Mouse (Mus musculus) layer of hippocampus, adult 9-11 months (tissue): ENCODE data around the gene Islr2.

Experiments used
- DNase-seq: peaks from one replicate; pipeline ENCODE4 v3.0.0; 2022

The Islr2 gene

DNA sequence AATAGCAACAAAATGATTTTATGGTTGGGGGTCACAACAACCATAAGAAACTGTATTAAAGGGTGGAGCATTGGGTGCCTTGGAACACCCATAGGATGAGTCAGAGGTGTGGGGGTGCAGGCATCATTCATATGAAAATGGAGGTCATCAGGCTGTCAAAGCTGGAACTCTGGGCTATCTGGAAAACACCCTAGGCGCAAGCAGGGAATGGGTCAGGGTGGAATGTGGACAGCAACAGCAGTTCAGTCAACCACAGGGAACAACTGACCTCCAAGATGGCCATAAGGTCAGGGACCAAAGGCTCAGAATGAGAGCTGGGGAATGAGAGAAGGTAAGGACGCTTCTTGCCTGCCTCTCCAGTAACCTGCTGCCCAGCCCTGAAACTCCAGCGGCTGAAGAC is 14.4 kb upstream of the Islr2 start:
- no peak for DNase-seq

DNA sequence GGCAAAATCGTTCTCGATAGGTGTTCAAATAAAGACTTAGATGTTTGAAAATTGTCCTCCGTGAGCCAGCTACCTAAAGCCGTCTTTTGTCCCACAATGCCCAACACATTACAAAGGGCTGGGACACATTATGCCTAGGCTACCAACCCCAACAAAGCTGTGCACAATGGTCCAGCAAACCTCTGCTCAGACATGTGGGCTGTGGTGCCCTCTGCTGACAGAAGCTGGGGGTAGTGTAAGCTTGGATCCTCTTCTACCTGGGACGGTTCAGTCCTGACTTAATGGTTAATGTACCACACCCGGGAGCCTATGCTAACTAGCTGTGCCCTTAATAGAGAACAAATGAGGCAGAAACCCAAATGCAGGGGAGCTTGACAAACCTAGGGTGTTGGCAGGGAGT is 12.3 kb upstream of the Islr2 start:
- DNase-seq = no peak

DNA sequence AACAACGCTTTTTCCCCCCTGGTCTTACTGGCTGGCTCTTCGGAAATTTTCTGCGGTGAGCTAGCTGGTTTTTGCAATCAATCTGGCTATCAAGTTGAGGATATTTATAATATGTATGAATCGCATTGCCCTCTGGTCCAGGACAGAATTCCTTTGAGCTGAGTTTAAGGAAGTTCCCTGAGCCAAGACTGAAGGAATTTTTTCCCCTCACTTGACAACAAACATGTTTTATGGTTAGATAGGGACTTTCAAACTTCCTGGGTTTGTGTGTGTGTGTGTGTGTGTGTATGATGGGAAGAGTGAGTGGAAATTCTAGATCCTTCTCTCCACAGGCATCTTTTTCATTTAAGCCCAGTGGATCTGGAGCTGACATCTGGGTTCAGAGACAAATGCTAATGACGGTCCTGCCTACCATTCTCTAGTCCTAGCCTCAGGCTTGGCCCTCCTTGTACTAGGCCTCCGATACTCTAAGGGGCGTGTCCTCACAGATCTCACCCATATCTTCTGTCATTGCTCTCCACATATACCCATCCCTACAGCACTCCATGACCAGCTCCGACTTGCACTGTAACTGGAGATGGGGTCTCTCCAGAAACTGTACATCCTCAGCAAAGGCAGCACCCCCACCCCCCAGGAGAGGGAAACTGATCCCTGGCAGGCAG is 10.5 kb upstream of the Islr2 start:
- no peak for DNase-seq

DNA sequence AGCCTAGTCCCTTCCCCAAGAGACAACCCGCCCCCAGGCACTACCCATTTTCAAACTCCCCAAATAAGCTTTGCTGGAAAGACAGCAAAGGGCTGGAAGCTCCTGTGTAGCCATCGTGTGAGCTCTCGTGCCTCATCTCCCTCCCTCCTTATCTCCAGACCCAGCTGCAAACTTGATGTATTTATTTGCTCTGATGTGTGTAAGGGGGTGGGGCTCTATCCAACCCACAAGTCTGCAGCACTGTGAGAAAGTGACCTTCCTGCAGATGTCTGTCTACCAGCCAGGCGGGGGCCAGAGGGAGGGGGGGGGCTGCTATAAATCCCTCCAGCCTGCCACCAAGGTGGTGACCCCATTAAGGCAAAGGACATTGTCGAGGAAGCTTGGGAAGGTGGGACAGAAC is 9.7 kb upstream of the Islr2 start:
- DNase-seq = no peak

DNA sequence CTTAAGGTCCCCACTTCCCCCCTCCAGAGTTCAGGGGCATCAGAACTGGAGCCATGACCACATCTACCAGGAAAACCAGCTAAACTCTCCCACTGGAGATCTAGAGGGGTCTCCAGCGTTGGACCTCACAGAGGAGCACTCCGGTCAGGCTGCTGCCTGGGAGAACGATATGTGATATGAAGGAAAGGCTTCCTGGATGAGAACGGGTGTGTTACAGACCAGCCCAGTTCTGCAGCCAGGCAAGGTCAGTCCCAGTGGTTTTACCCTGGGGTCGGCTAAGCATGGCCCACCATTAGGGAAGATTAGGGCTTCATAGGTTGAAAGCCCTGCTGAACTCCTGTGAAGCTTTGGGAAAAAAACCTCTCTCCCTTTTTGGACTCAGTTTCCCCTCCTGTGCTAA is 9.3 kb upstream of the Islr2 start:
- DNase-seq = no peak

DNA sequence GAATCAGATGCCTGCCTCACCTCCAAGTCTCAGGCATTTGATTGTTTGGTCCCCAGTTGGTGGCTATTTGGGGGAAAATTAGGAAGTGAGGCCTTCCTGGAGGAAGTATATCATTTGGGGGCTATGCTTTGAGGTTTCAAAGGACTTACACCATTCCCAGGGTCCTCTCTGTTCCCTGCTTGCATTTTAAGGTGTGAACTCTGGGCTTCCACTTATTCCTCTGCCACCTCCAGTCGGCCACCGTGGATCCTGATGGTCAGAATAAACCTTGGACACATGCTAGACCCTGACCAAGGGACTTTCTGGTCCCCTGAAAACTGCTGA is 6.1 kb upstream of the Islr2 start:
- DNase-seq = no peak

DNA sequence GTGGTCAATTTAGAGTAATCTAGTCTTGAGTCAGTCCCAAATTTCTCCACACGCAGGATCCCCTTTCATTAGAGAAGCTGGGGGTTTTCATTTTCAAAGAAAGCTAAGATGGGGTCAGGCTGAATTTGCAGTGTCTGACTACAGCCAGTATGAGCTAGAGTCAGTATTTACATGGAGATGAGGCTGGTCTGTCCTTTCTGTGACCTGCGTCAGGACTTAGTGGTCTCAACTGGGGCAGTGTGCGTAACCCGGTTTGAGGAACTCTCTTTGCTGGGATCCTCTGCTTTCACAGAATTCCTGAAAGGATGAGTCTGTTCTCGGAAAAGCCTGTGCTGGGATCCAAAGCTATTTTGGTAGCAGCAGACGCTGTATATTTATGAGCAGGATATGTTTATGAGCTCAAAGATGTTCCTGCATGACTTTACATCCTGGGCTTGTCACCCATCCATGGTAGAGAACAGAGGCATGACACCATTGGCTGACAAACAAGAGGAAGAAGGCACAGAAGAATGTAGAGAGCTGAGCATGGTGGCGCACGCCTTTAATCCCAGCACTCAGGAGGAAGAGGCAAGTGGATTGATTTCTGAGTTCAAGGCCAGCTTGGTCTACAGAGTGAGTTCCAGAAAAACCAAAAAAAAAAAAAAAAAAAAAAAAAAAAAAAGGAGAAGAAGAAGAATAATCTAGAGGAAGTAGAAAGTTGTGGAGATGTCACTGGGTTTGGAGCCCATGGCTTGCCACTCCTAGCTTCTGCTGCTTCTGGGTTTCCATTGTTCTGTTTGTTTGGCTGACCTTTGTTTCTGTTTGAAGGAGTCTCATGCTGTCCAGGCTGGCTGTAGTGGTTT is 5.6 kb upstream of the Islr2 start:
- DNase-seq = no peak

DNA sequence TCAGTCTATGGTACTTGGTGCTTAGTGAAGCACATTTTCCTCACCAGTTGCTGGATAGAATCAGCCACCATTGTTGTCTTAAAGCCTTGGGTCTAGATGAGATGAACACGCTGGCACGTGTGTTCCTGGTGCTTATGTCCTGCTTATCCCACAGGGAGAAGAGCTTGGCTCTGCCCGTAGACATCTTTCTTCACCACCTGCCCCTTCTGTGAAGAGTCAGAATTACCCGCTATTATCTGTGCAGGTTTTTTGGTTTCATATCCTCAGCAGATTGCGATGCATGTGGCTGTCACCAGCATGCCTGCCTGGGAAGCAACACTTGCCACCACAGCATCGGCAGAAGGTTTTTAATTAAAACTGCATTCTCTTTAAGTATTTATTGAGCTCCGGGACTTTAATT is 1.9 kb upstream of the Islr2 start:
- peak; percentile 62 for DNase-seq

DNA sequence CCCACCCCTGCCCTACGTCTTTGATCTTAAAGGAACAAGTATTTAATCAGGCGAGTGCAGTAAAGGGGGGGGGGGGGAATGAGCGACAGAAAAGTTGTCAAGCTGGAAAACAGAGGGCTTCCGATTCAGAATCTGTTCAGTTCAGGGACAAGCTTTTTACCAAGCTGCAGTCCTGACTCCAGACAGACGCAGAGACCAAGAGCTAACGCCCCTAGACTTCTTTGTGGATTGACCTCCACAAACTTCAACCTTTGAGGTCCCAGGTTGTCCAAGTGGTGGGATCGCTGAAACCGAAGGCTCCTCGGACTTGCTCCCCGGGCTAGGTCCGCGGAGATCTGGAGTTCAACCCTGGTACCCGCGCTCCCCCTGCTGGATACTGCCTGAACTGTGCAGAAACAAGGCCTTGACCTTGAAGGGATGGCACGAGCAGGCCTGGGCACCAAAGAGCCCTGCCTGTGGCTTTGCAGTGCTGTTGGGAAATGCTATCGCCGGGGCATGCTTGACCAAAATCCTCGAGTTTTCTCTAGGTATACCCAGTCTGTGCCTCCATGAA is 405 bp upstream of the Islr2 start:
- DNase-seq = peak; percentile 81

DNA sequence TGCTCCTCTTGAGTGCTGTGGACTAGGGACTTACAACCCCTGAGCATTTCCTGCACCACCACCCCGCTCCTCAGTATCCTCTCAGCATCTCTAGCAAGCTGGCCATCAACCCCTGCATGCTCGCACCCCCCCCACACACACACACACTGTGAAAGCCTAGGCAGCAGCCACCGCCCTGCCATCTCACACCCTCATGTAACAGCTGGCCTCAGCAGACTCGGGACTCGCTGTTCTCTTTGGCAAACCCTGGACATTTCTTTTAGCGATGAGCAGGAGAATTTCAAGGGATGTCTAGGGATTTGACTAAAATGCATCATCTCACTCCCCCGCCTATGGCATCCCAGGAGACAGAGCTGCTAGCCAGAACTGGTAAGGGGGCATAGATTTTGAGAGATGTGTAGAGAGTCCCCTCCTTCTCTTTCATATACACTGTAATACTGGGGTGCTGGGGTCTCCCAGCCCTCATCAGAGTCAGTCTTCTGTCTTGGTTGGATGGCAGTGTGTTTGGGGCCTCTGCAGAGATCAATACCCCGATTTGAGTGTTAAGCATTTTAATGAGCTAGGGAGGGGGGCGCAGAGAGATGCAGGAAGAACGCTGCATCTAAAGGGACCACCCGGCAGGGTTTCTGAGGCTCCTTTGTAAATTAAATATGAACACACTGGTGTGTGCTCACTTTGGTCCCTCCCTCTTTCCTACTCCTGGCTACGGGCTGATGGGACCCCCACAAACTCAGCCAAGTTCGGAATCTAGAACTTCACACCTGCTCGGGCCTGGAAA is 1.3 kb downstream of the Islr2 start:
- no peak for DNase-seq

DNA sequence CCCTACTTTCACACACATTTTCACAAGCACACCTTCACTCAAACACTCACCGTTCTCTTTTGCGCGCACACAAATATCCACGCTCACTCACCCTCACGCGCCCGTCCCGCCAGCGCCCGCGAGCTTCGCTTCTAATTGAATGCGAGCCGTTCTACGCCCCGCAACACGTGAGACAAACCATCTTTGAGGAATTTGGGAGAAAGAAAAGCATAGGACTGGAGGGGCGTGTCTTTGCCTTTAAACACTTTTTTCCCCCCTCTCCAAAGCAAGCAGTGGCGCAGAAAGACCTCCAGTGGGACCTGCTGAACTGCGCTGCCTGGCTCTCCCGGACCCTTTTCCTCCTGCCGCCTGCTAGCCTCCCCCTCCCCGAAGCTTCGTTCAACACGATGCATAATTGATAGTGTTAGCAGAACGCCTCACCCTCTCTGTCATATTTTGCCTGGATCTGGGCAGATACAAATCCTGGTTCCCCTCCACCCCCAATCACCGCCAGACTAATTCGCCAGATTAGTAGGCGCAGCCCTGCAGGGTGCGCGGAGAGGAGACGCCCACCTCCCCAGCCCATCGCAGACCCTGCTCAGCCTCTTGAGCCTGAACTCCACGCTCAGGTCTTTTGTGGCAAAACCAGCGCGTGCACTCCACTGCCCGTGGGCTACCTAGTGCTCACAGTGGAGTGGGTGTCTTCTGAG is 2.1 kb downstream of the Islr2 start:
- DNase-seq = no peak

DNA sequence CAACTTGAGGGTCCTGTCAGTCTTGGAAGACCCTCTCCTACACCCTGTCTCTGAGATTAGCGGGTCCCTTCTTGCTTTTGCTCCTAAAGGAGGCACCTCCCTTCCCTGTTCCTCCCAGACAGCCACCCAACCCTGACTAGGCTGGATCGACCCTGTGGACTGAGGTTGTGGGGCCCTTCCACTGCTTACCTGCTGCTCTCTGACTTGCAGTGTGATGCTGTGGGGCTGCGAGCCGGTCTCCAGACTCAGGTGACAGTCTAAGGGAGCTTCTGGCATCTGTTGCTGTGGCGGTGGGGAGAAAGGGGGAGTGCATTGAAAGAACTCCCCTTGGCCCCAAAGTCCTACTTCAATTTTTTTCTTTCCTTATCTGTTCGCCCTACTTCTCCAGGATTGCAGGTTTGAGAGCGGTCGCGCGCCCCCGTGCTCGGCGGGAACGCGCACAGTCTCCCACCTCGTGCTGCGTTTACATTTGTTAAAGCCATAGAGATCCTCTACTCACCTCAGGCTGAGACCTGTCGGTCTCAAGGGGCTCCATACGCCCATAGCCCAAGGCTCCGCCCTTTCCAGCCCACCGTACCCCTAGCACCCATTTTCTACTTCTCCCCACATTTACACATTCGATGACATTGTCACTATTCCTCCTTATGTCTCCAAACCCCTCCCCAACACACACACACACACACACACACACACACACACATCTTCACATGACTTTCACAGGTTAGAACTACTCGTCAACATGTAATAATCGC is 2.9 kb downstream of the Islr2 start:
- no peak for DNase-seq

DNA sequence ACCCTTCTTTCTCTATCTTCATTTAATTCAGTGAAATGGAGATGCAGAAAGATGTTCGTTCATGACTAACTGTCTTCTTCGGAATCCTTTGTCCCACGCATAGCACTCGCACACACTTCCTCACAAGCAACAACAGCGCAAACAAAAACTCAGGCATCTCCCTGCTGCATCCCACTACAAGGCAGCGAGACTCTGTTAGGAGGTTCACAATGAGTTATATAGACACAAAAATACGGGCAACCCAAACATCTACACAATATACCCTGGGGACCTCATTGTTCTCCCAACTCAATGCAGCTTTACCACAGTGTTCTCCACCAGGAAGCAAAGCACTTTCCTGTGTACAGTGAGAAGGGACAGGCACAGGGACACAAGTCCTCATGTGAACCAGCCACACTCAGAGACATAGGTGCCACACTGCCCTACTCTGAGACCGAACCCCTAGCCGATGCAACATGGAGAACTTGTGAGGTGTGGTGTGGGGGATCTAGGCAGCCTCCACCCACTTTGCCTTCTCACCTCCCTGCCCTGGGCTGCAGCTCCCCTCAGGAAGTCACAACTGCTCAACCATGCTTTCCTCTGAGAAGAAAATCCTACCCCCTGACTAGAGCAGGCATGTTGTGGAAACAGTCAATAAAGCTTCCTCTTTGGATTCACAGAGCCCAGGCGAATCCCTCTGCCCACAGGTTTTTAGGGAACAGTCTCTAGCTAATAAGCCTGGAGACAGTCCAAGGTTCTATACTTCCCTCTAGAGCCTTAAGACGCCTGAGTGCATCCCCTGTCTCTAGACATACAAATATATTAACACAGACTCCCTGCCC is 3.6 kb downstream of the Islr2 start:
- no peak for DNase-seq

DNA sequence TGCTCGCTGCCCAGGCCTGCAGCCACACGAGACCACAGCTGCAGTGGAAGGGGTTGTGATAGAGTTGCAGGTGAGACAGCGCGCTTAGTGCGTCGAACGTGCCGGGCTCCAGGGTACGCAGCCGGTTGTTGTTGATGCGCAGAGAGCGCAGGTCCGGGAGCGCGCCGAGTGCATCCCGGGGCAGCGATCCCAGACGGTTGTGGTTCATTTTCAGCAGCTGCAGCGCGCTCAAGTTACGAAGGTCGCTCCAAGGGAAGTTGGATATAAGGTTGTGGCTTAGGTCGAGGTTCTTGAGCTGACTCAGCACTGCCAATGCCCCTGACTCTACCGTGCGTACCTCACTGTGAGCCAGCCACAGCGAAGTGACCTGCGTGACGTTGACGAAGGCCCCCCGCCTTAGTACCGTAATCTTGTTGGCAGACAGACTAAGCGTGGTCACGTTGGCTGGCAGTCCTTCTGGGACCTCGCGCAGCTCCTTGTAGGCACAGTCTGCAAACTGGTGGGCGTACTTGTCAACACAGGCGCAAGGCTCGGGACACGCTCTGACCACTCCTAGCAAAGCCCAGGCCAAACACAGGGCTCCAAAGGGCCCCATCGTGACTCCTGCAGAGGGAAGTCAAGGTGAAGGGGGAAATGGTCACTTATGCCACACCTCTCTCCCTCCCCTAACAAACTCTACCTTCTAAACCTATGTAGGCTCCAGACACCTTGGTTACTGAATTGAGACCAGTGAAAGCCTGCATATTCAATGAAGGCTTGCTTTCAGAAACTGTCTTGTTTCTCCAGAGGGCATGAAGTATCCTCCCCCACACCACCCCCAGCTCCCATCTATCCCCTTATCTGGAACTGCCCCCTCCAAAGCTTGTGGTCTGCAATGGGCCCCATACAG is 4.5 kb downstream of the Islr2 start:
- no peak for DNase-seq

DNA sequence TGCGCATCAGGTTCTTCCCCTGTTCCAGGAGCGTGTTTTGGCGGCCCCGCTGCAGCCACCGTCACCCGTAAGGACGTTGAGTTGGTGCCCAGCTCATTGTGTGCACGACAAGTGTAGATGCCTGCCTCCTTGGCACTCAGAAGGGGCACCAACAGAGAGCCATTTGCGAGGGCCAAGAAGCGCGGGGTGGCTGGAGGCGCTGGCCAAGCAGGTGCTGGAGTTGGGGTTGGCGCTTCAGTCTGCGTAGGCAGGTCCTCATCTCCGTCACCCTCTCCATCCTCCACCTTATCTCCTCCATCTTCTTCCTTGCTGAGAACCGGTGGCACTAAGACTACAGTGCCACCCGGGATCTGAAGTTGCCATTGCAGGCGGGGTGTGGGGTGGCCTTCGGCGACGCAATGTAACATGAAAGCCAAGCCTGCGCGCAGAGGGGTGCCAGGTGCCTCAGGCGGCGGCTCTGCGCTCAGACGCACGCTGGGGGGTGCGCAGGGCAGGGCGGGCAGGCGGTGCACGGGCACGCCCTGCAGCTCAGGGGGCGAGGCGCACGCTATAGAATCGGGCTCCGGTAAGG is 5.2 kb downstream of the Islr2 start:
- no peak for DNase-seq

DNA sequence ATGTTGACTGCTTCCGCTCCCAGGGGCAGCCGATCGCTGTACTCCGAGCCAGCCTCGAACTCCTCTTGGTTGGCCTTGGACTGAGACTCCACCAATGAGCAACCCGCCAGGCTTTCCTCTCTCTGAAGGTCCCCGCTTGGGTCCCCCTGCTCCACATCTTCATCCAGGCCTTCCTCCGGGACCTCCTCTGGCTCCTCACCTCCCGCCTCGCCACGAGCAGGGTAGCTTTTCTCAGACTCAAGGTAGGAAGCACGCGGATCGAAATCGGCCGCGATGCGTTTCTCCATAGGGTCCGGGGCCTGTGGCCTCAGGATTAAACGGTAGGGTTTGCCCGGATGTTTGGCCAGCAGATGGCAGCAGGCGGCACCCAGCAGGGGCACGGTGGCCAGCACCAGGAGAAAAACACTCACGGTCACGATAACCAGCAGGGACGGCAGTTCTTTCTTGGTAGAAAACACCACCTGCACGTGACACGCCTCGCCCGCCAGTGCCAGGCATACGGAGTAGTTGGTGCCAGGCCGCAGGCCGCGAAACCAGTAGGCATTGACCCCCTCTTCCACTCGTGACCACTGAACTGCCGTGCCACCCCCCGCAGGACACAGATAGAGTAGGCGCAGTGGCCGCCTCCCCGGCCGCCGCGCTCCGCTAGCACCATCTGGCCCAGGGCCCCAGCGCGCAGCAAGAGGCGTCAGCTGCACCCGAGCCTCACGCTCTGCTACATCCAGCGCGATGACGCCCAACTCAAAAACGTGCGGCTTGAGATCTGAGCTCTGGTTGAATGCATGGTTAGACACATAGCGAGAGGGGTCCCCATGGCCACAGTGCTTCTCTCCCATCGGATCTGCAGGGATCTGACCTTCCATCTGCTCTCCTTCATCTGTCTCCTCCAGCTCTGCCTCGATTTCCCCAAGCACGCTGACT is 6.1 kb downstream of the Islr2 start:
- no peak for DNase-seq

DNA sequence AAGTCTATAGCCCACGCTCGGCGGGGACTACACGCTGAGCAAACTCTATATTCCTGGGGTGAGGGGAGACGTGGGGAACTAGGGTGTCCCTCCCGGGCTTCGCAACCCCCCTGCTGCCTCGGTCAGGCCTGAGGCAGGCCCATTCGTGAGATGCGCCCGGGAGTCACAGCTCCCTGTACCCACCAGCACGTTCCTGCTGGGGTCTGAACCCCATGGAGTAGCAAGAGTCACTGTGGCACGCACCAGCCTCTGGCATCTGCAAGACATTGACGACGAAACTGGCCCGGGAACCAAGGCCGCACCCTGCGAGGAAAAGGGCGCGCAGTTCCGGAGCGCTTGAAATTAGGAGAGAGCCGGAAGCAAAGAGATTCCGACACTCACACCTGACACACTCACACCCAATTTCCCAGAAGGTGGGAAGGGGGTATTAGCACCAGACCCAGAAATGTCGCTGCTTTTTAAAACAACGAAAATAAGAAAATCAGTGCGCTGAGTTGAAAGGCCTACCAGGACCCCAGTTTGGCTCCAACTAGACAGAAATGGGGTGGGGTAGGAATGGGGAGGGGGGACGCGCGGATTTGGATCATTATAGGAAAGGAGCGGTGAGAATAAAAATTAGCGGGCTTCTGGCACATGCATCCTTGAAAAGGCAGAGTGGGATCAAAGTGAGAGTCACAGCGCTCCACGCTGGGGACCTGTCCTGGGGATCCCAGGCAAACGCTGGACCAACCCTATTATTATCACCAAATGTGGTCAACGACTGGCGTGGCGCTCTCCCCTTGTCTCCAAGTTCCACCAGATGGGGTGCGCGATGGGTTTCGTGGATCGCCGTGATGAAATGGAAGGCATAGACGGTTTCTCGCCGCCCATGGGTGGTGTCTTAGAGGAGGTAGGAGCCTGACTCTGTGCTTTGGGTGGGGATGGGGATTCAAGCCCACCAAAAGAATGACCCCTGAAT is 7.2 kb downstream of the Islr2 start:
- no peak for DNase-seq

DNA sequence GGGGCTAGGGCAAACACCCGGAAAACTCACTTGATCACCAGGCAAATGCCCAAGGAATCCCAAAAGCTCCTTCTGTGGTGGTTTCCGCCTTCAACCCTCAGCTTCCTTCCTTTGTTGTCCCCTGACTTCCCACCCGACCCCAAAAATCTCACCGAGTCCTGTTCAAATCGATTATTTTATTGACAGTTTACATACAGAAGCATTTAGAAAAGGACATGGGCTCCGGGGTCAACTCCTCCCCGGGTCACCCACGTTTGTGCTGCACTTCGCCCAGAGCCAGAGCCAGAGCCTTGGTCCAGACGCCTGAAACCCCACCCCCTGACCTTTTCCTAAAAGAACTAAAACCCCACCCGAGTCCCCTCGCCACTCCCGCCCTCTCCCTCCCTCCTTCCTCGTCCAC is 8.0 kb downstream of the Islr2 start:
- no peak for DNase-seq
